Mouse (Mus musculus) left cerebral cortex, postnatal 10 days (tissue): Measurements from ENCODE around the gene Nit2. TPM values are rescaled to one million over a fixed set of nuclear protein-coding genes. Genes with fewer than 3 reads are reported as not detected.
A peak's percentile ranks its signal among the peaks of the same experiment; 100 is the strongest.

Experiments used
- DNase-seq, 2 experiments: peaks; one replicate each; pipeline ENCODE4 v3.0.0; 2021 to 2022; ENCODE audit warnings: low spot score in 2 of 2, mixed read lengths in 1 of 2; ENCODE audit errors: extremely low spot score in 1 of 2
- intact Hi-C: fragments of 180-260 bp; cut with DNase I; formaldehyde crosslinking; loops from one replicate; pipeline ENCODE4 v1.15.1; 2025
- total RNA-seq, 2 experiments: library from RNA; stranded (reverse); gene quantifications; 2 replicates each; pipeline ENCODE4 v1.2.3; 2021

Gene Nit2
- total RNA-seq, 2 experiments from 2014 or later, result 17.9 to 24.5 TPM

DNA sequence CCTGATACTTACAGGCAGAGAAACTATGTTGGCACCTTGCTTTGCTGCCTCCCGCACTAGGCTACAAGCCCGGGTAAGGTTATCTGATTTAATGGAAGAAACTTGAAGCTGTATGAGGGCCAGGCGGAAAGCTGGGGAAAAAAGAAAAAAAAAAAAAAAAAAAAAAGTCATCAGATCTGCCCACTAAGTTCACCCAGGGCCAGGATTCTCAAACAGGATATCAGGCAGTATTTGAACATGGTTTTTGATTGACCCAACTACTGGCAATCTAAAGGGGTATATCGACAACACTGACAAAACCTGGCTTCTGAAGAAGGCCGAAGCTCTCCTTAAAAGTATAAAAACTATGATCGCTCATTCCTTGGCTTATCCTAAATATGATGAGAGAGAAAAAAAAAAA lies 1.1 kb downstream of the Nit2 start:
- DNase-seq, result no peak
- intact Hi-C loops, result no loop called here

GRCm38 (mm10) chr16:57165157-57165556 lies 2.0 kb downstream of the Nit2 start:
- no peak for DNase-seq
- intact Hi-C loops, result no loop called here

GRCm38 (mm10) chr16:57163694-57164093 lies 3.4 kb downstream of the Nit2 start:
- DNase-seq, result no peak
- intact Hi-C loops, result no loop called here

GRCm38 (mm10) chr16:57162841-57163240 lies 4.3 kb downstream of the Nit2 start:
- no peak for DNase-seq
- intact Hi-C loops, result no loop called here

DNA sequence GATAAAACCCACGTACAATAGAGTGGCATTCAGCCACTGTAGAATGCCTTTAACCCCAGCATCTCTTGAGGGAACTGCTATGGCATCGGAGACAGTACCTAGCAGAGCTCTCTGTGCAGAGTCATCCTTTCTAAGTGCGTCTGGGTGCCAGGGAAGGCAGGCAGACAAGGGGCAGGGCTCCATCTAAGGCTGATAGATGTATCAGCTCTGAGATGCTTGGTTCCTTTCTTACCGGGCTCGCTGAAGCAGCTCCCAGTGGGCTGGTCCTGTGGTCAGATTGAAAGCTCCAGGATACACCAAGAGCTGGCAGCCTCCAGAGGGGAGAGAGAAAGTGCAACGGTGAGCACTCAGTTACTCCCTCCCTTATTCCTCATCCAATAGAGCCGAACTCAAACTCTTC lies 7.3 kb downstream of the Nit2 start:
- intact Hi-C loops, result no loop called here
- no peak for DNase-seq

DNA sequence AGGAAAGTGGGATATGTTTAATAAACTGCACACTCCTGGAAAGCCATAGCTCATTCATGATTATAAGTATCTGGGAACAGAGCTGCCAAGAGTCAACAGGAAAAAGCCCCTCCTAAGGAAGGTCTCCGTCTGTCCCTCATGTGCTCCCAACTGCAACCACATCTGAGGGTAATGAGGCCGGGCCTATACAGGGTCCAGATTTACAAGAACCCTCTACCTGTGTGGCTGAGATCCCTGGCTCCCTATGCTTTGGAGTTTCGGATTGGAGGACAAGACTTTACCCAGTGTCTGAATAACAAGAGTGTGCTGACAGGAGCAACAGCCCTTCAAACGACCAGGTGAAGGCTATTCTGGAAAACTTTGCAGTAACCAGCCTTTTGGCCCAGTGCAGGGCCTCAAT lies 9.4 kb downstream of the Nit2 start:
- DNase-seq, result no peak
- intact Hi-C loops, result no loop called here

- intact Hi-C loops, result no loop called here
- no peak for DNase-seq
Observed at GRCm38 (mm10) chr16:57157076-57157475, 10.1 kb downstream of the Nit2 start.

DNA sequence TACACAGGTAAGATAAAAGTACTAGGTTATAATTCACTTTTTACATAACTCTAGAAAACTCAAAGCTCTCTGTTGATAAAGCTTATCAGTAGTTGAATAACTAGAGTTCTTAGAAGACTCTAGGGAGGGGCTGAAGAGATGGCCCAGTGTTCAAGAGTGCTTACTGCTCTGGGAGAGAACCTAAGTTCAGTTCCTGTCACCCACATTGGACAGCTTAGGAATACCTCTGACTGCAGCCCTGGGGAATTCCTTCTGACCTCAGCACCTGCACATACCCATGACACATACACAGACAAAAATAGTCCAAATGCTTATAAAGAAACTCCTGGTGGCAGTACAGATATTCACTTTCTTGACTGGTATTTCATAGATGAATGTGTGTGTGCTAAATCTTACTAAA lies 11.2 kb downstream of the Nit2 start:
- intact Hi-C loops, result no loop called here
- no peak for DNase-seq

DNA sequence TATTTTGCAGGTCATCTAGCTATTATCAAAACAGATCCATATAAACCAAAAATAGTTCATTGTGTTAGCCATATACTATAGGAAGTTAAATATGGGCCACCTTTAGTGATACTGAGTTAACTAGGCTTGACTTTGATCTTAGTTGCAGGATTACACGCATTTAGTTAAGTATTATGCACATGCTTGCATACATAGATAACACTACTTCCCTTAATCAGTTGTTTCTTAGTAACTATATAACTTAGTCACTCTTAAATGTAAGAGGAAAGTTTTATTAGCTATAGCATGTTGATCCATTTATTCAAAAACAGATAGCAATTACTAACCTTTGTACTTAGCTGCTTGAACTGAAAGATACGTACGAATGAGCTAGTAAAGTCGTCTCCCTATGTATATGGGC lies 15.7 kb downstream of the Nit2 start:
- intact Hi-C loops, result no loop called here
- DNase-seq, result no peak

- intact Hi-C loops, result no loop called here
- DNase-seq, result no peak
Observed at GRCm38 (mm10) chr16:57144741-57145140, 22.4 kb downstream of the Nit2 start.

- intact Hi-C loops, result no loop called here
- no peak for DNase-seq
Observed at GRCm38 (mm10) chr16:57133611-57134010, 33.5 kb downstream of the Nit2 start.

GRCm38 (mm10) chr16:57132326-57132725 lies 34.8 kb downstream of the Nit2 start:
- no peak for DNase-seq
- intact Hi-C loops, result no loop called here

- DNase-seq, result no peak
- intact Hi-C loops, result no loop called here
Observed at GRCm38 (mm10) chr16:57131544-57131943, 35.6 kb downstream of the Nit2 start.

GRCm38 (mm10) chr16:57130752-57131400 lies 36.3 kb downstream of the Nit2 start:
- intact Hi-C loops, result no loop called here
- no peak for DNase-seq

- intact Hi-C loops, result no loop called here
Observed at GRCm38 (mm10) chr16:57127825-57128224, 39.3 kb downstream of the Nit2 start.

DNA sequence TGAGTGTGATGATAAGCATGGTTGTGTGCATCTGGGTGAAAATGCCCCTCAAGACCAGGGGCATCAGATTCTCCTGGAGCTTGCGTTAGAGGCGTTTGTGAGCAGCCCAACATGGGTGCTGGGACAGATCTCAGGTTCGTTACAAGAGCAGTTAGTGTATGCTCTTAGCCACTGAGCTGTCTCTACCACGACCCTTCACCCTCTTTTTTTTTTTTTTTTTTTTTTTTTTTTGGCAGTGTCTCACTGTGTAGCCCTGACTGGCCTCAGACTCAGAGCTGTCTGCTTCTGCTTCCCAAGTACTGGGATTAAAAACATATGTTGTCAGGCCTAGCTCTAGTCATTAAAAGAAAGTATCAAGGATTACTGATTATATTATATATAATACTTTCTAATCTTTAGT lies 40.9 kb downstream of the Nit2 start:
- DNase-seq, result no peak
- intact Hi-C loops, result no loop called here

More at GRCm38 (mm10) chr16:57127825-57128224, 39.3 kb downstream of the Nit2 start:
- DNase-seq, result no peak

GRCm38 (mm10) chr16:57122682-57123445 lies 44.3 kb downstream of the Nit2 start:
- intact Hi-C loops, result no loop called here

DNA sequence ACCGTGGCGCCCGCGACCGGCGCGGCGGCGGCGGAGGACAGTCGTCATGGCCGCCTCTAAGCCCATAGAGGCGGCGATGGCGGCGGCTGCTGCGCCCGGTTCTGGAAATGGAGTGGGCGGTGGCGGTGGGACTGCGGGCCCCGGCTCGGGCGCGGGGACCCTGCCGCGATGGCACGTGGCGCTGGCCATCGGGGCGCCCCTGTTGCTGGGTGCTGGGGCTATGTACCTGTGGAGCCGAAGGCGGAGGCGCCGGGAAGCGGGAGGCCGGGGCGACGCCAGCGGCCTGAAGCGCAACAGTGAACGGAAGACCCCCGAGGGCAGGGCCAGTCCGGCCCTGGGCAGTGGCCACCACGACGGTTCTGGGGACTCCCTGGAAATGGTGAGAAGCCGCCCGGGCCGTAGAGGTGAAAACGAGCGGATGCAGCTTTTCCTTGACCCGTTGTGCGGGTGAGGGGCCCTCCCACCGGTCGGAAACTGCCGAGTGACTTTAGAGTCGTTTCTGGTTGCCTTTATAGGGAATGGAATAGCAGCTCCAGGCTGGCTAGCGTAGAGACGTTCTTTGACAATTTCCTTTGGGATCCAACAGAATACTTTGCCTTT lies 45.2 kb downstream of the Nit2 start:
- intact Hi-C loops, result no loop called here

More at GRCm38 (mm10) chr16:57122682-57123445, 44.3 kb downstream of the Nit2 start:
- DNase-seq, result no peak

GRCm38 (mm10) chr16:57120913-57121815 lies 46.0 kb downstream of the Nit2 start, which contains the start of gene Tomm70a:
Gene Tomm70a, plus strand, starts transcription at chr16:57121703.
- peak; percentile 96 for DNase-seq
- intact Hi-C loops, result no loop called here

More for the DNA sequence above, 45.2 kb downstream of the Nit2 start:
- DNase-seq, result no peak
